Mouse (Mus musculus) megakaryocyte progenitor cell, adult 5-6 weeks (primary cell): ENCODE data around the gene Nsg2. TPM values are rescaled to one million over a fixed set of nuclear protein-coding genes. Genes with fewer than 3 reads are reported as not detected.

ENCODE experiments used
- ATAC-seq: replicated peaks from 2 replicates; pipeline ENCODE4 v1.8.0; 2016; ENCODE audit warnings: mild to moderate bottlenecking, moderate TSS enrichment, inconsistent platforms; ENCODE audit not compliant: poor library complexity
- total RNA-seq, 2 experiments: library from RNA; stranded (forward) in 1 of 2; stranded (reverse) in 1 of 2; fragments of 157-497, 149-512 nt in 1 of 2; fragments of 200-1000 nt in 1 of 2; gene quantifications; 2 replicates each; pipeline versions ENCODE4 v1.2.3 to v1.2.4; 2015 to 2017

Nsg2 gene
- total RNA-seq, 2 experiments from 2014 or later: 0.08 TPM; not detected in 1

DNA sequence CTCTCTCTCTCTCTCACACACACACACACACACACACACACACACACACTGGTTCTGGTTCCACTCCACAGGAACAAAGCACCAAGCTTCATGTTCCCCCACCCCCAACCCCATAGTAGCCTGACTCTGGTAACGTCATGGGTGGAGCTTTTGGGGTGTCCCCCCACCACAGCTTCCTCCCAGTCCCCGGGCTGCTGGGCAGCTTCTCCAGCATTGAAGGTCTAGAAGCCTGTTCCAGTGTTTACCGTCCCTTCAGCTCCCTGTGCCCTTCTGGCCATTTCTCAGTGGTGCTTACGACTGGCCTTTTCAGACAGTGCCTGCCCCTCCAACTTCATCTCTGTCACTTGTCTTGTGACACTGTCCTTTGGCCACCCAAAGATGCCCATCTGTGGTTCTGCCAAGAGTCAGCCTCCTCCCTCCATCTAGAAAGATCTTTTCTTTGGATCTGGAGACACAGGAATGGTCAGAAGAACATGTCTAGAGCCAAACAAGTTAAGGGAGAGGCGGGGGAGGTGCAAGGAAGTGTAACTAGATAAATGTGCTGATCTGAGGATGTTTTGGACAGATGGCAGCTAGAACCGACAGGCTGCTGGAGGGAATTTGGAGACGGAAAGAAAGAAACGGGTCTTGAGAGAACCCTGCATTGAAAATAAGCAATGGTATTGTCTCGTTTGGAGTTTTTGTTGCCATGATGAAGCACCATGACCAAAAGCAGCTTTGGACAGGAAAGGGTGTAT is 11.8 kb downstream of the Nsg2 start:
- peak; percentile 48; the same call in 1 of the 2 replicates for ATAC-seq

DNA sequence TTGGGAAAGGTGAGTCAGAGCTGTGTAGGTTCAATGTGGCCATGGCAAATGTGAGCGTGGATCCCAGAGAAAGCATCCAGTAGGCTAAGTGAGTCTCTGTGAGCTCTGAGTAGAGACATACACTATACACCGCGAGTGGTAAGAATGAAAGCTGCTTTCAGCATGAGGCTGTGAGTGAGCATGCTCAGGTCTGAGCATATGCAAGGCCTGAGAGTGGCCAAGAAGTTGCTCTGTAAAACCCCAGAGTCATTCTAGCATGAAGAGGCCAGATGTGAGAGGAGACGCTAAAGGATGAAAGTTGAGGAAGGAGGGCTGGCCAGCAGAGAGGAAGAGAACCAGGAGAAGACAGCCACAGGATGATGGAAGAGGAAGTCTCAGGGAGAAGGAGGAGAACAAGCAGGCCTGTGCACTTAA is 12.8 kb downstream of the Nsg2 start:
- ATAC-seq: peak; percentile 37

DNA sequence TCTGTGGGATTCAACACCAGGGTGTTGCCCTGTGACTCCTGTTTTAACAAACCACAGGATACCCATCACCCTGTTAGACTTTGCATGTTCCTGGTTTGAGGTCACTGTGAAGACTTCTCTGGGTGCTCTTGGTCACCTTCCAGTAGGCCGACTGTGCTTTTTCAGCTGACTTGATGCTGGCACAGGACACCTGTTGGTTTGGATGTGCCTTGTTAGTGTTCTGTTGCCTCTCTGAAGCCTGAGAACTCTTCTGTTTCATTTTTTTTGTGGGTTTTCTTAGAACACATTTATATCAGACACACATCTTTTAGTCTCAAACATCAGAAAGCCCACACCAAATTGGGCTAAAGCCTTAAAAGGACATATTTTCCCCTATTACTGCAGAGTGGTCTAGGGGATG is 13.3 kb downstream of the Nsg2 start:
- no peak for ATAC-seq

DNA sequence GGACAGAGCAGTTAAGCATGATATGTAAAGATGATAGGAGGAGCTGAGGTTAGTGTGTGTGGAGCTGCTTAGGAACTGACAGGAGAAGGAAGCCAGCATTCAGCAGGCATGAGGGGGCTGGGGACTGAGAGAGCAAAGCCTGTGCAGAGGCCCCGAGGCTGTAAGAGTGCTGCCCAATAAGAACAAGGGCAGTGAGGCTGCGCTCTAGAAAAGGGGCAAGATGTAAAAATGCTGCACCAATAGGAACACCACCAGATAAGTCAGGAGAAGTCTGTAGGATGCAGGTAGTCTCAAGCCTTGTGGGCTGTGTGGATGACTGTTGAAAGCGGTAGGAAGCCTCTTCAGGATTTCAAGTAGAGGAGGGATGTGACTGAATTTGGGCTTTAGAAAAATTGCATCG is 17.9 kb downstream of the Nsg2 start:
- no peak for ATAC-seq

DNA sequence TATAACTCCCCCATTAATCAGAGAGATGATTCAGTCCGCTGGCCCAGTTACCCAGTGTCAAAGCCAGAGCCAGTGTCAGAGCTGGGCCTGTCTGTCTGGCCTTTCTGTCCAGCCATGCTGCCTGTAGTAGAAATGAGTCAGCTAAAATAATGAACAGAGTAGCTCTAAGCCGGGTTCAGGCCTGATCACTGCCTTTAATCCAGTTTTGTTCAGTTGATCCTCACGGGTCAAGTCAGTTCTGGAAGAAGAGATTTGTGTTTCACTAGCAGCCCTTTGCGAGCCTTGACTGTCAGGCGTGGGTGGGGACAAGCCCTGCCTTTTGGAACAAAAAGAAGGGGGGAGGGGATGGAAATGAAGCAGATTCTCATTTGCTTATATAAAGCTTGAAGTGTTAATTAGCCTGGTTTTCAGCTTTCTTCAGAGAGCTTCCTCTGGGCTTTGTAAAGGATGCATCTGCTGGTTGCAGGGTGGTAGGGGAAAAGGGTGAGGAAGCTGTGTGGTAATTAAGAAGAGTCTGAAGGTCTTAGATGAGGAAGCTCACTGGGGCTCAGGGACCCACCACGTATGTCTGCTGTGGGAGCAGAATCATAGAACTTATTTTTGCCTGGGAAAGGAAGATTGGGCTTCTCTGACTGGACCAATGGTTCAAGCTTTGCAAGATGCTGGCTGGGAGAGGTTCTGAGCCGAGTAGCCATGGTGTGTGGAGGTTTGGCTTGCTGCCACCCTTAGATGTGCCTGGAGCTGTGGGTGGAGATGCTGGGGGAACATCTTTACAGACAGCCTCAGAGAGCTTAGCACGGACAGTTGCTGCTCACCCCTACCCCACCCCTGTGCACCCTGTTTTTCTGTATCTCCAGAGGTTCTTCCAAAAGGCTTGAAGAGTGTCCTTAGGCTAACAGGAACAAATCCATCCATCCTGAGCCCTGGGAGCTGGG is 20.0 kb downstream of the Nsg2 start:
- peak; percentile 95 for ATAC-seq

DNA sequence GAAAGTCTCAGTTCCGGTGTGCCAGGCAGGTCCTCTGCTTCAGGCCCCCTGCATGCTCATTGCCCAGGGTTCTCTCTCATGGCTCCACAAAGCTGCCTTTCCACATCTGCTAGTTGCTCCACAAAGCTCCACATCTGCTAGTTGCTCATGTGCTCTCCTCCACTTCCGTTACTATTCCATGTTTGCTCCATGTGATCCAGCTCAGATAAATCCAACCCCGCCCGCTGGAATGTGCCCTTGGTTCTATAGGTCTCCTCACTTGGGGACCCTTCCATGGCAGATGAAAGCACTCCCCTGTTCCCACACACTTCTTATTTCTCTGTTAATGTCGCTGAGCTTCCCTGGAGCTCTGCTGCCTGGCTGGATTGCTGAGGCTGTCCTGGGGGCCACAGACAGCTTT is 26.4 kb downstream of the Nsg2 start:
- ATAC-seq: no peak

DNA sequence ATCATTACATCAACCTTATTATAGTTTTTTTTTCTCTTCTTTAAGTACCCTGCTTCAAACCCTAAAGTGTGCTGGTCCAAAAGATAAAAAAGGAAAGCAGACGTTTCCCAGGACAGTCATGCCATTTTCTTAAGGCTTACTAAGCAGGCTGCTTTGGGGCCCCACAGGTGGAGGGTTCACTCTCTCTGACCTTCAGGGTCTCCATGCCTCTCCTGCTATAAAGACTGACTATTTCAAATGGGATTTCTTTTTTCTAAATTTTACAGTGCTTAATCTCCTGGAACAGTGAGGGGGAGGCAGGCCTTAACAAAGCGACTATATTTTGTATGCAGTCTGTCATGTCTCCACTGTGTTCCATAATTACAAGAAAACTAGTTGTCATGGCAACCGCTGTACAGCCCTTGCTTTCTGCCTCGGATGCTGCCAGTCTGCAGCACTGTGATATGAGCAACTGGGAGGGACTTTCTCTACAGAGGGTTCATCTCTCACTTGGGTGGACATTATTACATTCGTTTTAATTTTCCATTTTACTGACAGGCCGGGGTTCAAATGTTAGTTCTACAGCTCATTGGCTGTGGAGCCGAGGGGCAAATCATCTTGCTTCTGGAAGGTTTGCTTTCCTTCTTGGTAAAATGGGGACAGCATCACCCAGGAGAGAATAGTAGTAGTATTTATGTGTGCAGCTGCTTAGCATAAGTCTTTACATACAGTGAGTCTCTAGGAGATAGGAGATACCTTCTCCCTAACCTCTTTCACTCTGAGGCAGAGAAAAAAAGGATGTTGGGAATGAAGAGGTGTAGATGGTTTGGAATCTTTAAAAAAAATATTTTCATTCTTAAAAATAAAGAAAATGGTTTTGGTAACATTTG is 27.4 kb downstream of the Nsg2 start:
- no peak for ATAC-seq

DNA sequence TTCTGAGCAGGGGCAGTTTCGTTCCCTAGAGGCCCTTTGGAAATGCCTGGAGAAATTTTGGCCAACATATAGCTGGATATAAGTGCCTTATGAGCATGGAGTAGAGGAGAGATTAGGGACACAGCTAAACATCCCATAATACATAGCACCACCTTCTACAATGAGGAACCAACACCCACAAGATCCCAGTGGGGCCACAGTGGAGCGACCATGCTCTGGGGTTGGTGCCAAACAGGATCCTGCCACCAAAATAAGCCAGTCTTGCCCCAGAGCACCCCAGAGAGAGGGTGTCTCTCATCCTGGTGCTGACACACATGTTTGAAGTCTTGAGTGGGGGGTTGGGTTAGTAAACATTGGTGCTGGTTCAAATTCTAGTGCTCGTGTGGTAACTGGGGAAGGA is 28.3 kb downstream of the Nsg2 start:
- ATAC-seq: peak; percentile 73

DNA sequence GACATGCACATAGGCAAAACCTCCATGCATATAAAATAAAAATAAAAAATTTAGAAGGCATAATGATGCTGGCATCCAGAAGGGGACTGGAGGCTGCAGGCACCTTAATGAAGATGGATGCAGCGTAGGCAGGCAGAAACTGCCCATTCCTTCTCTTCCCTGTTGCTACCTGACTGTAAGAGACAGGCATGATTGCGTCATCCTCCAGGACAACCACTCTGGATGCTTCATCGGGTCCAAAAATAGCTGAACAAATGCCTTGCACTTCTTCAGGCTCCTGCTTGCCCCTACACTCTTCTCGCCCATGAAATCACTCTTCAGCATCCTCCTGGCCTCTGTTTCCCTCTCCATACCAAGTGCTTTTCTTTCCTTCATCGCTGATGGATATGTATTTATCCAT is 29.1 kb downstream of the Nsg2 start:
- ATAC-seq: no peak

DNA sequence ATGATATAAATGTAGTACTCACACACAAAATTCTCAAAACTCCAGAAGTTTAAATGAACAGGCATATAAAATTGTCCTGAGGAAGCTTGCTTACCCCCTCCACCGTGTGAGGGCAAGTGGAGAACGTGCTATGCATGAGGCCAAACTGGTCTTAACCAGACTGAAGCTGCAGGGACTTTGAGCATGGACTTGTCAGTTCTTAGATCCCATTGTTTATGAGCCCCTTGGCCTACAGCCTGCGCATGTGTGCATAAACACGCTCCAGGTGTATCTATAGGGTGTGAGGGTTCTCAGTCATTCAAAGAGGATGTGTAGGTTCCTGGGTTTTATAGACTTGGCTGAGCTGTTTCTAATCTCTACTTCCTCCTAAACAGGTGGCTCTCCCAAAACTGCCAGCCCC is 31.1 kb downstream of the Nsg2 start:
- ATAC-seq: no peak

DNA sequence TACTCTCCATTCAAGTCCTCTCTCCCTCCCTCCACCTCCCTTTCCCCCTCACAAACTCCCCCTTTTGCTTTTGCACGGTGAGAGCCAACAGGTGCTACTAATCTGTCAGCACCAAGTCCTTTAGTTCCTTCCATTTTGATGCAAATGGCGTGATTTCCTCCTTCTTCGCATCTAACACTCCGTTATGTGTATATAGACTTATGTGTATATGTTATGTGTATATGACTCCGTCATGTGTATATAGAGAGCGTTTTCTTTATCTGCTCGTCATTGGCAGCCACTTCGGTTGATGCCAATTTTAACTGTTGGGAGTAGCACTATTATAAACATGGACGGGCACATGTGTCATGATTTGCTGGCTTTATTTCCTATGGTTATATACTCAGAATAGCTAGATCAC is 31.8 kb downstream of the Nsg2 start:
- ATAC-seq: no peak

DNA sequence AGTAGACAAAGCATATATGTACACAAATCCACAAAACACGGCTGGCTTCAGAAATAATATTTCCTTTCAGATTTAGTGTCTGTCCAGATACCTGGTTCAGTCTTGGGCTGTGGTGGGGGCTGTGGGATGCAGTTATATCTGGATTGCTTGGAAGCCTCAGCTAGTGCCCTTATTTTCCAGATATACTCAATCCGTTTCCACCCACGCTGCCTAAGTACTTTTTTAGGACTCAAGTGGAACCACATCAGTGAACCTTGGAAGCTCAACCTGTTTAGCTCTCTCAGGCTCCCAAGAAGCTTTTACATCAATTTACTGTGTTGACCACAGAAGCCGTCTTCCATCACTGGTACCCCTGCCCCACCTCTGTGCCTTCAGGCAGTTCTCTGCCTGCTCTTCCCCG is 35.6 kb downstream of the Nsg2 start:
- ATAC-seq: no peak

DNA sequence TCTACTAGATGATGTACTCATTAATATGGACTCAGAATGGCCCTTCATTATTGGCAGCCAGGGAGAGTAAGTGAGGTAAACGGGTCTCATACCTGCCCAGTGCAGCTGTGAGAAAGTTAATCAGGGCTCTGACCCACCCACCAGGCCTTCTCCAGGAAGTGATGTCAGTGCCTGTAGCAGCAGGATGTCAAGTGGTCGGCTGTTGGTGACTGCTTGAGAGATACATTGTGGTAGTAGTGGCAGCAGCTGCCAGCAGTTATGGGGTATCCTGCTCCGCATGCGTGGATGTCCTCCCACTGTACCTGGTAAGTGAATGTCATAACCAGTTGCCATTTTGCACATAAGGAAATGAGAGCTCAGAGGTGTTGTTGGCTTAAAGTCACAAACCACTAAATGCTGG is 39.4 kb downstream of the Nsg2 start:
- ATAC-seq: peak; percentile 76

DNA sequence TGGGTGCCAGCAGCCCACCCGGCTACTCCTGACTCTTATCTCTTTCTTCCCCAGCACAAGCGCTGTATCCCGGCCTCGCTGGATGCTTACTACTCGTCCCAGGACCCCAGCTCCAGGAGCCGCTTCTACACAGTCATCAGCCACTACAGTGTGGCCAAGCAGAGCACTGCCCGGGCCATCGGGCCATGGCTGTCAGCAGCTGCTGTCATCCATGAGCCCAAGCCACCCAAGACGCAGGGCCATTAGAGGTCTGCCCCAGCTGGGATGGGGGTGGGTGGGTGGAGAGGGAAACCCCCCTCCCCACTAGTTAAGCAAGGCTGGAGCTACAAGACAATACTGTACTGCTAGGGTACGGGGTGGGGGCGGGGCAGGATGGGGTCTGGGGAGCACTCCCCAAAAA is 57.1 kb downstream of the Nsg2 start:
- no peak for ATAC-seq

DNA sequence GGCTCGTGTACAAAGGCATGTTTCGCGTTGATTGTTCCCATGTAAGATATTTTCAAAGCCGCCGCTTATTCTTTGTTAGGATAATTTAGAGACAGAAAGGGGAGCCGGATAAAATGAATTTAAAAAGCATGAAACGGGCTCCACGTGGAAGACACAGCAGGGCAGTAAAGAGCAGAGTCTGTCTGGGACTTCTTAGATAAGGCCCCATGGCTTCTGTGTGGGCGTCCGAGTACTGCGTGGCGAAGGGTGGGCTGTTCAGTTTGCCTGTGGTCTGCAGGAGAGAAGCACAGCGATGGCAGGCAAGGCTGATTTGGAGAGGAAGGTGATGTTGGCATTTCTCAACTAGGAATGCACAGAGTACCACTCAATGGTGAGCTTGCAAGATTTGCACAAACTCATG is 57.6 kb downstream of the Nsg2 start:
- ATAC-seq: no peak

DNA sequence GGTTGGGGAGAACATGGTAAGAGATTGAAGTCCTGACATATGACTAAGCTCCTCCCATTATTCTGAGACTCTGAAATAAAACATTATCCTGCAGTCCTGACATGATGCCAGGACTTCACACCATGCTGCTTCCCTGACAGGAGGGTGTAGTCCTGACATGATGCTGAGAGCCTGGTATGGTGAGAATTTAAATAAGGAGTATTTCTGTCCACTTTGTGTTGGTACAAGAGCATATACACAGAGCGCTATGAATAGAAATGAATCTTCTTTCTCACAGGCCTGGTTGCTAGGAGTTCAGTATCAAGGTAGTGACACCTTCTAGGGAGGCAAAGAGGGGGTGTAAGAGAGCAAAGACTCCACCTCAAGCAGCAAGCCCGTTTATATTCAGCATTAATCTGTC is 60.8 kb downstream of the Nsg2 start:
- ATAC-seq: no peak

DNA sequence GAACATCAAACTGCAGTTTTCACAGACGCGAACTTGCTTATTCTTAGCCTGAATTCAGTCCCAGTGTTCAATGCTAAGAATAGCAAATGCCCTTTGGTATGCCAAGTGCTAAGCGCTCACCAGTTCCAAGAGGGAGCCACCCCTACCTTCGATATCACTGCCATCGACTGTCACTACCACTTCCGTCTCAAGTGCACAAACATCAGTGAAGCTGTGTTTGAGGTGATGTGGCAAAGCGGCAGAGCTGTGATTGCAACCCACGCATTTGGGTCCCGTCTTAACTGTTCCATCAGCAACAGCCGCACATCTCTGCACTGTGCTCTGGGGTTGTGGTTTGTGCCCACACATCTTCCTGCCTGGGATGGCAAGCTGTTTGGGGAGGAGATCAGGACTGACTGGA is 61.6 kb downstream of the Nsg2 start:
- ATAC-seq: no peak

DNA sequence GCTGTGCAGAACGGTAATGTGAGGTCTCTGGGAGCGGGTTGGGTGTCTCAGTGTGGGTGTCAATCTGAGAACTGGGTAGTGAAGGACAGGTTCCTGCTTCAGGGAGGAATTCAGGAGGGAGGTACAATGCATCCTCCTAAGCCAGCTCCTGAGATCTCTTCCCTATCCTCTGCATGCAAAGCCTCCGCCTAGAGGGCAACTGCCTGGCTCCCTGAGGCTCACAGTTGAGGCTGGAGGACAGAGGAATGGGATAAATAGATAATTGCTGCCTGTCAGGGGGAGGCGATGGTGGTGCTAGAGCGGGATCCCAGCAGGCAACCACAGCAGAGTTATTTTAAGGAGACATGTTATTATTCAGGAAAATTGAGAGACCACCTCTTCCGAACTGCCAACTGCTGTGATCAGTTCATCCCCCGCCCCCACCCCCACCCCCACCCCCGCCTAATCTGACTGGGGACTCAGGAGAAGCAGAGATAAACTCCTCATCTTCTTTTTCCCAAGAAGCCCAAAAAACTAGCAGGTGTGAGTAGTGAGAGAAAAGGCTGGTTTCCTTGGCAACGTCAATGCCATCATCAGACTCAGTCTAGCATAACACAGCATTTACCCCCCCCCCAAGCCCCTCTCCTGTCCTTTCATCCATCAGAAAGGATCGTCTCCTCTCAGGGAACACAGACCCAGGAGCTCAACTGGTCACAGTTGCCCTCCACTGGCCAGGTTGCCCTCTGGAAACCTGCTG is 63.7 kb downstream of the Nsg2 start:
- ATAC-seq: no peak

DNA sequence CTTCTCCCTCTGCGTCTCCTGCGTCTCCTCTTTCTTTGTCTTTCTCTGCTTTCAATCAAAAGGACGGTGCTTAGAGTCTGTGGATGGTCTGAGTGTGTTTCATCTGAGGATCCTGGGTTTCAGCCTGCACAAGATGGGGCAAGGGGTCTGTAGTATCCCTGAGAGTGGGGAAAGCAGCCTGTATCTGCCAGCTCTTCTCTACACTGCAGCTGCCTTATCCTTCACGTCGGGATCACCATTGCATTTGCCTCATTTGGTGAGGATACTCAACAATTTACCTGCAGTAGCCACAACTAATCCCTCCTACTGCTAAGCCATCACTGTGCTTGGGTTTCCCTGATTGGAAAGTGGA is 64.2 kb downstream of the Nsg2 start:
- ATAC-seq: no peak

DNA sequence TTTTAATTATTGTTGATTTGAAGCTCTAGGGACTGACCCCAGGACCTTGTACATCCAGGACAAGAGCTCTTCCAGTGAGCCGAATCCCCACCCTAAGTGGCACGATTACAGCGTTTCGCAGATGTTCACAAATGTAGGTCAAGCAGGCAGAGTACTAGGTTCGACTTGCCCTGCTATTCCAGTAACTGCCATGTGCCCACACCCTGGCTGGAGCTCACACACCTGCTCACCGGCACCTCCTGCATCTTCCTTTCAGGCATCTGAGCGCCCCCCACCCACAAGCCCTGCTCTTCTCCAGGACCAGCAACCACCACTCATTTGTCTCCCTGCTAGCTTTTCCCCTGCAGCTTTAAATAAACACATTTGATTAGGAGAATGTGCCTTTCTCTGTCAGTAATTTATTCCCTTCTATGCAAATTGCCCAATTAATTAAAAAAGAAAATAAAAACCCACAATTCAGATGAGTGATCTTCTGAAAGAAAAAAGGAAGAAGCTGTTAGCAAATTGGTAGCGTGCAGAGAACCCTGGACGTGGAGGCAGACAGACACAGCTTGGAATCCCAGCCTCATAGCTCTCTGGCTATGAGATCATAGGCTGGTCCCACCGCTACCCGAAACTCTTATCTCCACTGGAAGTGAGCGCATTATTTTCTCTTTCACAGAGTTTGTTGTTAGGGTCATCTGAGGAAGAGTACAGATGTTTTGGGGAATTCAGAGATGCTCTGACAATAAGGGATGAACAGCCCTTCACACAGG is 68.7 kb downstream of the Nsg2 start:
- no peak for ATAC-seq
